14 mouse cellular contexts compared by ENCODE assay signal in the genomic region with DNA sequence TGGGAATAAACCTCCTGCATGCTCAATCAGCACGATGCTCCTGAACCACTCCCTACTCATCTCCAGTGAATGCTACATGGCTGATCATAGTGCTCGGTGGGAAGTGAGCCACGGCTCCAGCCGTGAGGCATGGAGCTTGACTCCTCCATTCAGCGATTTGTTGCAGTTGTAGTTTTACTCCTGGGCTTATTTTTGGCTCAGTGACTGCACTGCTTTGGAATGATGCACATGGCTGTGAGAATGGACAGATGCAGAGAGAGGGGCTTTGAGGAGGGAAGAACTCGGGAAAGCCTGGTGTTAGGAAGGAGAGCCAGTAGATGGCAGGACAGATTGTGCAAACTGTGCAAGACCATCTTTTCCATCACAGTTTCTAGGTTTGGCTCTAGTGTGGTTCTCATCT. TPM values are rescaled to one million over a fixed set of nuclear protein-coding genes. Genes with fewer than 3 reads are reported as not detected.
A peak's percentile ranks its signal among the peaks of the same experiment; 100 is the strongest.
DNase-seq lines count a peak whose midpoint lies in the region; ATAC-seq and TF ChIP-seq lines count a peak whose summit lies in the region.
"Had no signal": no experiment of that assay in that cellular context is flagged by ENCODE, and none has a peak within 500 bp of the region (broad histone marks: within the 10 kb centered on the region; RNA-seq: fewer than 3 reads in every experiment).

No protein-coding gene starts in this region.

- intact Hi-C loops in gastrocnemius, adult 2 months (cut with DNase I) = no loop called here

- 77% methylated on average over 6 of the region's 6 CpGs for WGBS in lung, embryonic 14.5 days
- whole genome bisulfite sequencing in lung, adult 2 months = 73% methylated on average over 6 of the region's 6 CpGs
- 70% methylated on average over 6 of the region's 6 CpGs for WGBS in limb, embryonic 13.5 days

- no peak overlapping the region for H3K9ac ChIP-seq in lung, embryonic 14.5 days
- H3K9ac ChIP-seq in limb, embryonic 13.5 days = no peak overlapping the region
- H3K9ac ChIP-seq: liver, embryonic 15.5 days; midbrain, embryonic 12.5 days had no signal

- H3K27ac ChIP-seq in gastrocnemius, adult 2 months = no peak overlapping the region
- no peak overlapping the region for H3K27ac ChIP-seq in lung, embryonic 14.5 days (ENCODE audit: low read depth)
- H3K27ac ChIP-seq in cortical plate, adult 2 months (ENCODE audit: insufficient read depth, low read length) = no peak overlapping the region
- H3K27ac ChIP-seq in limb, embryonic 13.5 days = 0 out of 2 replicates have a peak overlapping the region, but pooled peaks have one; percentile 3
- H3K27ac ChIP-seq: liver, embryonic 15.5 days; midbrain, embryonic 12.5 days had no signal

- no peaks in the 10 kb centered on the region for H3K9me3 ChIP-seq in lung, embryonic 14.5 days (ENCODE audit: low read depth, low read length)
- no peaks in the 10 kb centered on the region for H3K9me3 ChIP-seq in limb, embryonic 13.5 days
- H3K9me3 ChIP-seq: liver, embryonic 15.5 days; midbrain, embryonic 12.5 days had no signal

- ATAC-seq in lung, embryonic 14.5 days (ENCODE audit: insufficient read depth) = no peak
- ATAC-seq in limb, embryonic 13.5 days (ENCODE audit: low FRiP score, low read depth) = peak; percentile 33; the same call in 1 of the 2 replicates
- ATAC-seq in monocyte, adult 5-6 weeks (replicated peaks; ENCODE audit: insufficient number of reproducible peaks, low FRiP score, low TSS enrichment, poor library complexity, severe bottlenecking) = no peak

- no peaks in the 10 kb centered on the region for H3K4me1 ChIP-seq in lung, embryonic 14.5 days (ENCODE audit: insufficient read depth)
- H3K4me1 ChIP-seq in lung, adult 2 months (ENCODE audit: control insufficient read depth, insufficient read depth, low read length) = peaks cover 5% of the 10 kb centered on the region
- H3K4me1 ChIP-seq in cortical plate, adult 2 months (ENCODE audit: control insufficient read depth, insufficient read depth, low read length) = peaks cover 2% of the 10 kb centered on the region
- H3K4me1 ChIP-seq in limb, embryonic 13.5 days = peaks cover 8% of the 10 kb centered on the region
- H3K4me1 ChIP-seq: liver, embryonic 15.5 days; midbrain, embryonic 12.5 days had no signal

- no peak overlapping the region for H3K4me3 ChIP-seq in gastrocnemius, adult 2 months
- H3K4me3 ChIP-seq in lung, embryonic 14.5 days (ENCODE audit: low read depth, low read length) = no peak overlapping the region
- H3K4me3 ChIP-seq in lung, adult 2 months (replicated peaks; ENCODE audit: extremely low read depth, low read depth, low read length) = no peak overlapping the region
- no peak overlapping the region for H3K4me3 ChIP-seq in cortical plate, adult 2 months (ENCODE audit: insufficient read depth, low read length)
- no peak overlapping the region for H3K4me3 ChIP-seq in limb, embryonic 13.5 days
- H3K4me3 ChIP-seq: liver, embryonic 15.5 days; midbrain, embryonic 12.5 days had no signal

- no peak for TF ChIP-seq POLR2A in lung, adult 2 months (IDR thresholded peaks at IDR 0.05; ENCODE audit: borderline replicate concordance, extremely low read depth, low read depth, low read length)
- no peak for TF ChIP-seq POLR2A in cortical plate, adult 2 months (IDR thresholded peaks at IDR 0.05; ENCODE audit: extremely low read depth, insufficient read depth, low read length)

- DNase-seq in gastrocnemius, adult 2 months = no peak
- no peak for DNase-seq in gastrocnemius, adult 8-10 months (ENCODE audit: low spot score in 2 of 2)
- DNase-seq in lung, embryonic 14.5 days = peak; percentile 25
- DNase-seq in lung, adult 2 months = no peak
- DNase-seq in testis, postnatal 10 days (ENCODE audit: low spot score) = no peak
- DNase-seq: cerebellum, postnatal 36 days; gastrocnemius, postnatal 25 days; kidney, adult 2 months; thymus, adult 18-20 months had no signal

- no peaks in the 10 kb centered on the region for H3K36me3 ChIP-seq in lung, embryonic 14.5 days (ENCODE audit: insufficient read depth)
- no peaks in the 10 kb centered on the region for H3K36me3 ChIP-seq in limb, embryonic 13.5 days
- H3K36me3 ChIP-seq: midbrain, embryonic 12.5 days had no signal

- H3K27me3 ChIP-seq in lung, embryonic 14.5 days (ENCODE audit: insufficient read depth, low read length) = no peaks in the 10 kb centered on the region
- no peaks in the 10 kb centered on the region for H3K27me3 ChIP-seq in limb, embryonic 13.5 days
- H3K27me3 ChIP-seq: liver, embryonic 15.5 days; midbrain, embryonic 12.5 days had no signal

- no peak overlapping the region for H3K4me2 ChIP-seq in lung, embryonic 14.5 days
- H3K4me2 ChIP-seq in limb, embryonic 13.5 days (replicated peaks) = no peak overlapping the region
- H3K4me2 ChIP-seq: liver, embryonic 15.5 days; midbrain, embryonic 12.5 days had no signal

- peak; percentile 13; the same call in 1 of the 2 replicates for TF ChIP-seq CTCF in gastrocnemius, adult 2 months (IDR thresholded peaks at IDR 0.05)
- no peak for TF ChIP-seq CTCF in lung, embryonic 14.5 days (IDR thresholded peaks at IDR 0.05; ENCODE audit: low read depth)
- no peak for TF ChIP-seq CTCF in lung, adult 2 months (IDR thresholded peaks at IDR 0.05; ENCODE audit: insufficient read depth, low read length)
- TF ChIP-seq CTCF in cortical plate, adult 2 months (IDR thresholded peaks at IDR 0.05; ENCODE audit: extremely low read depth, insufficient read depth, low read length) = peak; percentile 40

RNA-seq across cellular contexts. Expression of a gene that starts 49.1 kb away (rescaled TPM):
- total RNA-seq in gastrocnemius, adult 2 months (2021) = 10 to 100 TPM in 1 of 2 experiments, 1 to 10 TPM in 1; 6.1 to 11.4 TPM
- 10 to 100 TPM in 1 of 4 experiments, 1 to 10 TPM in 3; 7.1 to 13.8 (median 8.9) TPM for total RNA-seq in gastrocnemius, adult 8-10 months (2022)
- polyA plus RNA-seq in lung, embryonic 14.5 days (2014; fragmentation: Nextera tagmentation; extraction: Ambion mirVana) = 3.1 and 3.2 TPM in 2 replicates
- 13.6 TPM in 2 replicates for polyA plus RNA-seq in lung, adult 2 months (2012; rRNA removed)
- 18.7 and 19.6 TPM in 2 replicates for polyA plus RNA-seq in cortical plate, adult 2 months (2012; rRNA removed)
- 2.2 and 2.4 TPM in 2 replicates for polyA plus RNA-seq in limb, embryonic 13.5 days (2015; fragmentation: Nextera tagmentation; extraction: Ambion mirVana)
- 40.5 to 52.4 TPM (median 42.4 TPM) in 3 replicates for total RNA-seq in monocyte, adult 5-6 weeks (2017)

Comparison
In these comparisons a context has a peak if more than half of its experiments do, and no peak if none do; other contexts are left out.
1. CTCF ChIP-seq: peak in gastrocnemius, adult 2 months (single experiment) and cortical plate, adult 2 months (single experiment); none in lung, embryonic 14.5 days (single experiment) and lung, adult 2 months (single experiment).